Mouse (Mus musculus): ENCODE results near the gene Cacna1d.

GRCm38 (mm10) chr14:30422376-30423140, 68.7 kb downstream of the Cacna1d start:
- TF ChIP-seq CTCF (IDR thresholded peaks at IDR 0.05; ENCODE audit: low read depth, low read length) (no peak), POLR2A (IDR thresholded peaks at IDR 0.05; ENCODE audit: extremely low read depth, insufficient read depth, low read length) (no peak)

All from liver, adult 2 months (tissue).